Mouse (Mus musculus) intestine, embryonic 15.5 days (tissue): ENCODE data around the gene Tdrd9. TPM values are rescaled to one million over a fixed set of nuclear protein-coding genes. Genes with fewer than 3 reads are reported as not detected.
A peak's percentile ranks its signal among the peaks of the same experiment; 100 is the strongest.

Experiments
- ATAC-seq: fragments of 200-750 bp; cut with Nextera tagmentation; 2 replicates; pipeline ENCODE4 v1.8.0; 2017; ENCODE audit warnings: moderate TSS enrichment, moderate library complexity
- H3K27ac ChIP-seq: fragments of 300-500 bp; sonication (generic); 2 replicates; pipeline ENCODE4 v1.5.1; 2015; ENCODE audit warnings: mild to moderate bottlenecking, inconsistent platforms
- H3K27me3 ChIP-seq: fragments of 300-500 bp; sonication (generic); replicated peaks from 2 replicates; pipeline ENCODE4 v1.6.1; 2015; ENCODE audit warnings: inconsistent platforms
- H3K36me3 ChIP-seq: fragments of 300-500 bp; sonication (generic); 2 replicates; pipeline ENCODE4 v1.6.1; 2015; ENCODE audit warnings: inconsistent platforms
- H3K4me1 ChIP-seq: fragments of 300-500 bp; sonication (generic); replicated peaks from 2 replicates; pipeline ENCODE4 v1.6.1; 2015; ENCODE audit warnings: inconsistent platforms
- H3K4me2 ChIP-seq: fragments of 300-500 bp; sonication (generic); replicated peaks from 2 replicates; pipeline ENCODE4 v1.6.1; 2015; ENCODE audit warnings: mild to moderate bottlenecking, inconsistent platforms
- H3K4me3 ChIP-seq: fragments of 300-500 bp; sonication (generic); replicated peaks from 2 replicates; pipeline ENCODE4 v1.5.1; 2015; ENCODE audit warnings: inconsistent platforms
- H3K9ac ChIP-seq: fragments of 300-500 bp; sonication (generic); 2 replicates; pipeline ENCODE4 v1.6.1; 2015; ENCODE audit warnings: inconsistent platforms
- H3K9me3 ChIP-seq: fragments of 300-500 bp; sonication (generic); 2 replicates; pipeline ENCODE4 v1.6.1; 2016; ENCODE audit warnings: inconsistent platforms
- WGBS: fragments of 180-500 bp; shearing (Covaris S2); methylation state at CpG from one replicate; pipeline ENCODE4 v1.1.7; 2015; 5-methylcytosine and 5-hydroxymethylcytosine counted together
- polyA plus RNA-seq: library from polyadenylated mRNA; unstranded; fragments of >200 nt; fragmentation: Nextera tagmentation; extraction: Ambion mirVana; gene quantifications from 2 replicates; pipeline ENCODE4 v1.2.1, GENCODE M21; 2015

The Tdrd9 gene
- polyA plus RNA-seq, 1 experiment from 2014 or later, result 0.46 TPM

DNA sequence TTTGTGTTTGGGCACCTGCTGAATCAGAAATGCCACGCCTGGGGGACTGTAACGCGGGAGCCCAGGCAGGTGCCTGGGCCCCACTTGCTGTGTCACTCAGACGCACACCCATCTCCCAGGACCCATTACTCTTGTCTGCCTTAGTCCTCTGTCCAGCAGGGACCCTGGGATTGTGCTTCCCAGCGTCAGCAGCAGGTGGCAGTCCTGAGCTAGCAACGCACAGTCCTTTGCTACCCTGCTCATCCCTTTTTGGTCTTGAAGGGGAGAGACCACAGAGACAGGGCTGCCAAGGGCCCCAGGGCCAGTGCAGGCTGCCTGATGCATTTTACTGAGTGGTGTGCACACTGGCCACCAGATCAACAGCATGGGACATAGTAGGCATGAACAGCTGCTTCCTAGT lies 106.3 kb downstream of the Tdrd9 start:
- 8% methylated on average over 6 of the region's 6 CpGs for WGBS
- H3K9ac ChIP-seq, result no peak overlapping the region
- no peak overlapping the region for H3K4me3 ChIP-seq
- H3K4me1 ChIP-seq, result no peaks in the 10 kb centered on the region
- no peak overlapping the region for H3K27ac ChIP-seq
- no peaks in the 10 kb centered on the region for H3K27me3 ChIP-seq
- H3K9me3 ChIP-seq, result no peaks in the 10 kb centered on the region
- H3K36me3 ChIP-seq, result no peaks in the 10 kb centered on the region
- no peak overlapping the region for H3K4me2 ChIP-seq
- peak; percentile 63; the same call in 1 of the 2 replicates for ATAC-seq

- H3K9ac ChIP-seq, result no peak overlapping the region
- ATAC-seq, result no peak
- no peak overlapping the region for H3K4me3 ChIP-seq
- H3K27ac ChIP-seq, result no peak overlapping the region
- no peaks in the 10 kb centered on the region for H3K36me3 ChIP-seq
- no peak overlapping the region for H3K4me2 ChIP-seq
- no peaks in the 10 kb centered on the region for H3K4me1 ChIP-seq
- H3K27me3 ChIP-seq, result no peaks in the 10 kb centered on the region
- no peaks in the 10 kb centered on the region for H3K9me3 ChIP-seq
- 78% methylated on average over 8 of the region's 8 CpGs for WGBS
These were observed 108.6 kb downstream of the Tdrd9 start for GRCm38 (mm10) chr12:112079911-112080310.

DNA sequence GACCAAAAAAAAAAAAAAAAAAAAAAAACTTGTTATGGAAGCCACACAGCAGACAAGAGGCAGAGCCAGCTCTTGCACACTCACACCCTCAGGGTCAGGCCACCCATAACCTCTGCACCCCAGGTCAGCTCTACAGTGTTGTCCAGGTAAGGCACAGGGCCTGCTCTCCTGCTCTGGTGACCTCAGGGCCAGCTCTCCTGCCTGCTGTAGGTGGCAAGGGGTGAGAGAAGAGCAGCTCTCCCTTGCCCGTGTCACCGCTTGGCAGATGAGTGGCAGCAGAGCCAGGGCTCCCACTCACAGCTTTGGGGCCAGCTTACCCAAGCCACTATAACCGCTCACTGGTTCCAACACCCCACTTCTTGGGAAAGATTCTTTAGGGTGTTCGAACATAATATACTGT lies 109.6 kb downstream of the Tdrd9 start:
- Histone ChIP-seq H3K4me3 (no peak overlapping the region), H3K27ac (no peak overlapping the region), H3K27me3 (no peaks in the 10 kb centered on the region), H3K9me3 (no peaks in the 10 kb centered on the region), H3K4me2 (no peak overlapping the region), H3K36me3 (no peaks in the 10 kb centered on the region), H3K9ac (no peak overlapping the region), H3K4me1 (no peaks in the 10 kb centered on the region)
- ATAC-seq, result no peak
- 90% methylated on average over 4 of the region's 4 CpGs for WGBS

DNA sequence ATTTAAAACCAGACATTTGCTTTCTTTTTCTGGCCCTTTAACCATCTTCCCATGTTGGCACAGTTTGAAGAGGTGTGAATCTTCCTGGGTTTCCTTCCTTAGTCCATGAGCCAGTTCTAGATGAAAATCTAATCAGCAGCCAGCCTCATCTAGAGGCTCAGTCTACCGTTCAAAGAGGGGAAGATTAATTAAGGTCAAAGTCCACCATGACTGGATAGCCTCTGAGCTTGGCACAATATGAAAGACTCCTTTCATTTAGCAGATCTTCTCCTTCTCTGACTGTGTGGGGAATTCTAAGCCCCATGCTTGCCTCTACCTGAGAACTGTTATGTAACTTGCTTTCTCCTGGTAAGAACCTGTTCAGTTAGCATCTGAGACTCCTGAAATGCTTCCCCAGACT lies 110.9 kb downstream of the Tdrd9 start:
- peak; percentile 37; the same call in 1 of the 2 replicates for ATAC-seq
- Histone ChIP-seq H3K27ac (no peak overlapping the region), H3K9ac (no peak overlapping the region), H3K9me3 (no peaks in the 10 kb centered on the region), H3K36me3 (no peaks in the 10 kb centered on the region), H3K4me1 (no peaks in the 10 kb centered on the region), H3K4me3 (no peak overlapping the region), H3K27me3 (no peaks in the 10 kb centered on the region), H3K4me2 (no peak overlapping the region)
- 22% methylated on average over 1 of the region's 1 CpGs for WGBS

DNA sequence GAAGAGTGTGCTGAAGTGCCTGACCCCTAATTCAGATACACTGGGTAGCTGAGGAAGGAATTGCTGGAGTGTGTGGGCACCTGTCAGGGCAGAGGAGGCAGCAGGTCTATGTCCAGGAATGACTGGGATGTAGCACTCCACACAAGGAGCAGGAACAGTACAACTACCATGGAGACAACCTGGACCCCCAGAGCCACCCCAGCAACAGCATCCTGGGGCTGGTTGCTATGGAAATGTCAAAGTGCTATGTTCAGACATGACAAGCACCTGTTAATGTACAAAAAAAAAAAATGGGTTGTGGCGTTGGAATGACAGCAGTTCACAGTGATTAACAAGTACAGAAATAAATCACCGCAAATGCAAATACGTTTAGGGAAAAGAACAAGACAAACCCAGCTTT lies 114.9 kb downstream of the Tdrd9 start:
- 89% methylated on average over 3 of the region's 3 CpGs for WGBS
- Histone ChIP-seq H3K4me3 (no peak overlapping the region), H3K9me3 (no peaks in the 10 kb centered on the region), H3K9ac (no peak overlapping the region), H3K27ac (no peak overlapping the region), H3K27me3 (0 out of 2 replicates have a peak, but pooled peaks cover 2% of the 10 kb centered on the region), H3K36me3 (no peaks in the 10 kb centered on the region), H3K4me2 (no peak overlapping the region), H3K4me1 (no peaks in the 10 kb centered on the region)
- ATAC-seq, result no peak

- H3K27me3 ChIP-seq, result 0 out of 2 replicates have a peak, but pooled peaks cover 7% of the 10 kb centered on the region
- no peak overlapping the region for H3K4me3 ChIP-seq
- H3K4me2 ChIP-seq, result no peak overlapping the region
- no peak overlapping the region for H3K27ac ChIP-seq
- no peaks in the 10 kb centered on the region for H3K36me3 ChIP-seq
- H3K9me3 ChIP-seq, result no peaks in the 10 kb centered on the region
- 49% methylated on average over 6 of the region's 6 CpGs for WGBS
- H3K9ac ChIP-seq, result no peak overlapping the region
- no peak for ATAC-seq
- H3K4me1 ChIP-seq, result no peaks in the 10 kb centered on the region
These were observed 115.4 kb downstream of the Tdrd9 start for GRCm38 (mm10) chr12:112086726-112087125.

- H3K4me3 ChIP-seq, result no peak overlapping the region
- H3K27me3 ChIP-seq, result 0 out of 2 replicates have a peak, but pooled peaks cover 8% of the 10 kb centered on the region
- no peaks in the 10 kb centered on the region for H3K4me1 ChIP-seq
- WGBS, result 48% methylated on average over 12 of the region's 12 CpGs
- no peak overlapping the region for H3K4me2 ChIP-seq
- H3K36me3 ChIP-seq, result no peaks in the 10 kb centered on the region
- H3K9me3 ChIP-seq, result no peaks in the 10 kb centered on the region
- H3K9ac ChIP-seq, result no peak overlapping the region
- H3K27ac ChIP-seq, result no peak overlapping the region
- no peak for ATAC-seq
These were observed 117.4 kb downstream of the Tdrd9 start for GRCm38 (mm10) chr12:112088609-112089324.

DNA sequence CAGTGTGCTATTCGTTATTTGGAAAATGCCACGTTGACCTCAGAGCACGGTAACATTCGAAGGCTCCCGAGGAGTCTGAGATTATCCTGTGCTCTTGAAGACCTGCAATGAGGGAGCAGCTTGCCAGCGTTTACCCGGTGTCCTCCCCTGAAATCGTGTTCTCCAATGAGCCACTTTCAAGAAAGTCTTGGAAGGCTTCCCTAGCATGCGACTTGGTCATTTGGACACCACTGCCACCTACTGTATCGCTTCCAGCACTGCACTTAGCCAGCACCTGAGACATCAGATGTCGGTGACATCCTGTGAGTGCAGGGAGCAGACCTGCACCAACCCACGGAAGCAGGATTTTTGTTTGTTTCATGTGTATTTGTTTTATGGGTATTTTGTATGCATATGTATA lies 119.7 kb downstream of the Tdrd9 start:
- Histone ChIP-seq H3K27me3 (0 out of 2 replicates have a peak, but pooled peaks cover 8% of the 10 kb centered on the region), H3K9ac (no peak overlapping the region), H3K27ac (no peak overlapping the region), H3K4me3 (no peak overlapping the region), H3K4me2 (no peak overlapping the region), H3K9me3 (no peaks in the 10 kb centered on the region), H3K4me1 (no peaks in the 10 kb centered on the region), H3K36me3 (no peaks in the 10 kb centered on the region)
- 8% methylated on average over 12 of the region's 12 CpGs for WGBS
- peak; percentile 72; the same call in 1 of the 2 replicates for ATAC-seq

GRCm38 (mm10) chr12:112094261-112094880 lies 123.0 kb downstream of the Tdrd9 start:
- no peak for ATAC-seq
- Histone ChIP-seq H3K4me3 (no peak overlapping the region), H3K9me3 (no peaks in the 10 kb centered on the region), H3K4me1 (no peaks in the 10 kb centered on the region), H3K27ac (no peak overlapping the region), H3K9ac (no peak overlapping the region), H3K36me3 (no peaks in the 10 kb centered on the region), H3K4me2 (no peak overlapping the region), H3K27me3 (0 out of 2 replicates have a peak, but pooled peaks cover 8% of the 10 kb centered on the region)
- WGBS, result 66% methylated on average over 8 of the region's 8 CpGs

GRCm38 (mm10) chr12:112096051-112096732 lies 124.8 kb downstream of the Tdrd9 start:
- no peaks in the 10 kb centered on the region for H3K36me3 ChIP-seq
- no peak overlapping the region for H3K27ac ChIP-seq
- H3K27me3 ChIP-seq, result 0 out of 2 replicates have a peak, but pooled peaks cover 6% of the 10 kb centered on the region
- H3K9me3 ChIP-seq, result no peaks in the 10 kb centered on the region
- WGBS, result 62% methylated on average over 13 of the region's 13 CpGs
- H3K4me3 ChIP-seq, result no peak overlapping the region
- ATAC-seq, result no peak; the same call in 1 of the 2 replicates
- no peaks in the 10 kb centered on the region for H3K4me1 ChIP-seq
- H3K4me2 ChIP-seq, result no peak overlapping the region
- H3K9ac ChIP-seq, result no peak overlapping the region

DNA sequence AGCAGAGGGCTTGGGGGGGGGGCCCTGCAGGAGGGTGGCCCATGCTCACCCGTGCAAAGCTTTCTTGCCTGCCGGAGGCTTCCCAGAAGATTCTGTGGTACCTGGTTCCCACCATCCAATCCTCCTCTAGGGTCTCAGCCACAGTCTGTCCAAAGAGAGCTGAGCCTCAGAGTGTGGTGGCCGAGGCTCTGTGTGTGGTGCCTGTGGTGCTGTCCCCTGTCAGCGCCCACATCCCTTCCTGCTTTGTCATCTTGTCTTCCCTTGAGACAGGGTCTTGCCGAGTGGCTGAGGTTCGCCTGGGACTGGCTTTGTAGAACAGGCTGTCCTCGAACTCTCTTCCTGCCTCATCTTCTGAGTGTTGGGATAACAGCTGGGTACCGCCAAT lies 125.4 kb downstream of the Tdrd9 start:
- Histone ChIP-seq H3K27me3 (0 out of 2 replicates have a peak, but pooled peaks cover under 1% of the 10 kb centered on the region), H3K27ac (no peak overlapping the region), H3K4me1 (no peaks in the 10 kb centered on the region), H3K36me3 (no peaks in the 10 kb centered on the region), H3K4me2 (no peak overlapping the region), H3K9me3 (no peaks in the 10 kb centered on the region), H3K9ac (no peak overlapping the region), H3K4me3 (no peak overlapping the region)
- WGBS, result 69% methylated on average over 8 of the region's 8 CpGs
- ATAC-seq, result no peak

- Histone ChIP-seq H3K9ac (no peak overlapping the region), H3K9me3 (no peaks in the 10 kb centered on the region), H3K27me3 (no peaks in the 10 kb centered on the region), H3K4me3 (no peak overlapping the region), H3K4me1 (no peaks in the 10 kb centered on the region), H3K27ac (no peak overlapping the region), H3K36me3 (no peaks in the 10 kb centered on the region), H3K4me2 (no peak overlapping the region)
- no peak for ATAC-seq
- 69% methylated on average over 4 of the region's 4 CpGs for WGBS
These were observed 128.7 kb downstream of the Tdrd9 start for GRCm38 (mm10) chr12:112100106-112100505.
